Mouse (Mus musculus): ENCODE results near the gene Stpg4. TPM values are rescaled to one million over a fixed set of nuclear protein-coding genes. Genes with fewer than 3 reads are reported as not detected.

The Stpg4 gene
- total and polyA plus RNA-seq, 2 experiments from 2014 or later: not detected

DNA sequence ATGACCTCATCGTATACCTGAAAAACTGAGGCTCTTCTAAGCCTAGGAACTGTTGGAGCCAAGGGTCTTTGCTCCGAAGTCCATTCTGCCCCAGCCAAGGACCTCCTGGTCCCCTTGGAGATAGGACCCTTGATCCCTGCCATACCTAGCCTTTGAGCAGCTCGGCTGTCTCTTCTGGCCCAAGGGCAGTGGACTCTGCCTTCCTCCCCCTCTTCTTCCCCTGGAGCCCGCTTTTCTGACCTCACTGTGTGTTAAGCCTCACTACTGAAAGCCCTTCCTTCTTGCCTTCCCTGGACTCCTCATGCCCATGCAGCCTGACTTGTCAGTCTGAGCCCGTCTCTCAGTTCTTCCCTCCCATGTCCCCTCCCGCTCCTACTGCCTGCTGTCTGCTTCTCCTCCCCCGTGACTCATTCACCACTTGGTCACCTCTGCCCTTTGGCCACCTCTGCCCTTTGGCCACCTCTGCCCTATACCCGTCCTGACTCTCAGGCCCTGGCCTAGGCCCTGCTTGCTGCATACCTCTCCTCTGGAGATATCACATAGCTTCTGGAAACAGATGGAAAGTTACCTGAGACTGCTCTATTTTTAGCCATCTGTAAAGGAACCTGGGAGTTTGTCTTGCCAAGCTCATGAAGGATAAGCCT, 84.4 kb downstream of the Stpg4 start:
- Histone ChIP-seq H3K9me3 (replicated peaks; ENCODE audit: control insufficient read depth, low read length) (no peaks in the 10 kb centered on the region), H3K36me3 (replicated peaks; ENCODE audit: control insufficient read depth, insufficient read depth, low read length) (no peaks in the 10 kb centered on the region), H3K27me3 (ENCODE audit: control insufficient read depth, insufficient read depth, low read length) (no peaks in the 10 kb centered on the region), H3K27ac (ENCODE audit: low read depth) (no peak overlapping the region), H3K4me2 (ENCODE audit: low read depth, low read length) (no peak overlapping the region), H3K4me1 (ENCODE audit: control insufficient read depth, insufficient read depth) (0 out of 2 replicates have a peak, but pooled peaks cover 3% of the 10 kb centered on the region), H3K4me3 (ENCODE audit: low read depth, low read length) (no peak overlapping the region), H3K9ac (replicated peaks; ENCODE audit: low read depth, low read length) (no peak overlapping the region)
- DNase-seq (ENCODE audit: low spot score): no peak
- TF ChIP-seq CTCF (IDR thresholded peaks at IDR 0.05; ENCODE audit: low read depth) (no peak), EP300 (IDR thresholded peaks at IDR 0.05; ENCODE audit: low read depth) (no peak)
- 68% methylated on average over 8 of the region's 8 CpGs for WGBS
- no peak for ATAC-seq (ENCODE audit: insufficient read depth, low read depth)

Other genes starting within 250 kb of the Stpg4 start
- gene Mcfd2, start 161.8 kb downstream of the Stpg4 start, total RNA-seq (2014; rRNA removed; ENCODE audit: low replicate concordance): 71.0 and 78.3 TPM in 2 replicates
- gene Mcfd2, start 161.8 kb downstream of the Stpg4 start, polyA plus RNA-seq (2015; fragmentation: Nextera tagmentation; extraction: Ambion mirVana): 75.1 and 77.2 TPM in 2 replicates
- 3.5 and 6.7 TPM in 2 replicates for gene Ttc7, start 144.9 kb downstream of the Stpg4 start, total RNA-seq (2014; rRNA removed; ENCODE audit: low replicate concordance)
- gene Ttc7, start 144.9 kb downstream of the Stpg4 start, polyA plus RNA-seq (2015; fragmentation: Nextera tagmentation; extraction: Ambion mirVana): 2.5 and 2.7 TPM in 2 replicates
- 129 and 183 TPM in 2 replicates for gene Calm2, start 19.2 kb upstream of the Stpg4 start, total RNA-seq (2014; rRNA removed; ENCODE audit: low replicate concordance)
- gene Calm2, start 19.2 kb upstream of the Stpg4 start, polyA plus RNA-seq (2015; fragmentation: Nextera tagmentation; extraction: Ambion mirVana): 389 and 428 TPM in 2 replicates
- gene Epcam, start 208.2 kb upstream of the Stpg4 start, total RNA-seq (2014; rRNA removed; ENCODE audit: low replicate concordance): not detected in 2 replicates
- 0.20 and 1.4 TPM in 2 replicates for gene Epcam, start 208.2 kb upstream of the Stpg4 start, polyA plus RNA-seq (2015; fragmentation: Nextera tagmentation; extraction: Ambion mirVana)
- gene Msh2, start 244.6 kb upstream of the Stpg4 start, total RNA-seq (2014; rRNA removed; ENCODE audit: low replicate concordance): 18.8 and 21.8 TPM in 2 replicates
- 18.7 and 20.9 TPM in 2 replicates for gene Msh2, start 244.6 kb upstream of the Stpg4 start, polyA plus RNA-seq (2015; fragmentation: Nextera tagmentation; extraction: Ambion mirVana)